Mouse (Mus musculus) ES-E14 (cell line): ENCODE results near the gene Peak1.

Experiments
- CHD2 ChIP-seq: IDR thresholded peaks from 2 replicates; pipeline ENCODE4 v1.6.1; 2014; ENCODE audit warnings: mild to moderate bottlenecking, low read depth, low read length, inconsistent platforms
- HCFC1 ChIP-seq: IDR thresholded peaks from 2 replicates; pipeline ENCODE4 v1.6.1; 2012; ENCODE audit warnings: low read length, inconsistent platforms, borderline replicate concordance; ENCODE audit not compliant: insufficient read depth
- MAFK ChIP-seq: IDR thresholded peaks from 2 replicates; pipeline ENCODE4 v1.6.1; 2014; ENCODE audit warnings: mild to moderate bottlenecking, low read depth, low read length, inconsistent platforms; ENCODE audit not compliant: insufficient read depth
- ZNF384 ChIP-seq: IDR thresholded peaks from 2 replicates; pipeline ENCODE4 v1.6.1; 2012; ENCODE audit warnings: low read depth, low read length, inconsistent platforms

DNA sequence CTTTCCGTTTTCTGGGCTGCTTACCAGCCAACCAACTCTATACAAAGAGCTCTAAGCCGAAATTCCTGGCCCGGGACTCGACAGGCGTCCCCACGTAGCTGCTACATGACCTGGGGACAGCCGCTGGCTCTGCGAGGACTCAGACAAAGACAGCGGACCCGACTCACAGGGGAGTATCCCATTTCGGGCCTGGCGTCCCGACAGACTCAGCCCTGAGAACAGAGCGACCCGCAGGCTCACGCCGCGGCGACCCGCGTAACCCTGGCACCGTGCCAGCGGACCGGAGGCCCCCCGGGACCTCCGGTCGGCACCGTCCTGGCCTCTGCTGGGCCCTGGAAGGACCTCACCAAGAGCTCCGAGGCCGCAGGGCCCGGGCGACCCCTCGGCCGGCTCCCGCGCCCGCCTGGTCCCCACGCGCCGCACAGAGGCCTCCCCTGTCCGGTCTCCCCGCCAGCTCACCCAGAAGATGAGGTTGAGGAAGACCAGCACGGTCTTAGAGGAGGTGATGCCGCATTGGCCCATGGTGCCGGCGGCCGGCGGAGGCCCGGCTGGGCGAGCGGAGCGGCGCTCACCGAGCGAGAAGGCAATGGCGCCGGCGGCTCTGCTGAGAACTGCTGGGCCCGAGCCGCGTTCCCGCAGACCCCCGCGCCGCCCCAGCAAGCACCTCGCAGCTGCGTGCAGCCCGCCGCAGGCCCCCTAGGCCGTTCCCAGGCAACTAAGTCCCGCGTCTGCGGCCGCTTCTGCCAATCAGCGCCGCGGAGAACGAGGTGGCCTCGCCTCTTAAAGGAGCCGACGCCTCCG is 257.3 kb downstream of the Peak1 start:
- TF ChIP-seq HCFC1 = no peak
- TF ChIP-seq CHD2 = no peak
- TF ChIP-seq MAFK = no peak
- no peak for TF ChIP-seq ZNF384
